Mouse (Mus musculus): Measurements from ENCODE around the gene Rhod.

DNA sequence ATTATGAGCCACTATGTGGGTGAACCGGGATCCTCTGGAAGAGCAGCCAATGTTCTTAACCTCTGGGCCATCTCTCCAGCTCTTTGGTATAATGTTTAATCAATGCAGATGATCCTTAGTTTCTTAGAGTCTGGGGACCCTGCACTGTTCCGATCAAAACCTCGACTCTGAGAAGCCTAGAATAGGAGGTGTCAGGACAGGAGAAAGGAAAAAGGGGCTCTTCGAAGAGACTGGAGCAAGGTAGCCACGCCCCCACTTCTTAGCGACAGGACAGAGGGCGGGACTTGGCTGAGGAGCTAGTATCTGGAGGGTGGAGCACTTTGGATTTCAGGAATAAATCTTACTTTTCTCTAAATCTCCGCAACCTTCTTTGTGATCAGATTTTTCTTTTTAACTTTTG lies 990 bp upstream of the Rhod start:
- no peak for TF ChIP-seq CTCF (IDR thresholded peaks at IDR 0.05)
- no peak for TF ChIP-seq POLR2A (IDR thresholded peaks at IDR 0.05; ENCODE audit: insufficient read depth, low read depth, low read length)
- TF ChIP-seq EP300 (IDR thresholded peaks at IDR 0.05; ENCODE audit: insufficient read depth, low read depth, low read length) = no peak
